In the genomic region with DNA sequence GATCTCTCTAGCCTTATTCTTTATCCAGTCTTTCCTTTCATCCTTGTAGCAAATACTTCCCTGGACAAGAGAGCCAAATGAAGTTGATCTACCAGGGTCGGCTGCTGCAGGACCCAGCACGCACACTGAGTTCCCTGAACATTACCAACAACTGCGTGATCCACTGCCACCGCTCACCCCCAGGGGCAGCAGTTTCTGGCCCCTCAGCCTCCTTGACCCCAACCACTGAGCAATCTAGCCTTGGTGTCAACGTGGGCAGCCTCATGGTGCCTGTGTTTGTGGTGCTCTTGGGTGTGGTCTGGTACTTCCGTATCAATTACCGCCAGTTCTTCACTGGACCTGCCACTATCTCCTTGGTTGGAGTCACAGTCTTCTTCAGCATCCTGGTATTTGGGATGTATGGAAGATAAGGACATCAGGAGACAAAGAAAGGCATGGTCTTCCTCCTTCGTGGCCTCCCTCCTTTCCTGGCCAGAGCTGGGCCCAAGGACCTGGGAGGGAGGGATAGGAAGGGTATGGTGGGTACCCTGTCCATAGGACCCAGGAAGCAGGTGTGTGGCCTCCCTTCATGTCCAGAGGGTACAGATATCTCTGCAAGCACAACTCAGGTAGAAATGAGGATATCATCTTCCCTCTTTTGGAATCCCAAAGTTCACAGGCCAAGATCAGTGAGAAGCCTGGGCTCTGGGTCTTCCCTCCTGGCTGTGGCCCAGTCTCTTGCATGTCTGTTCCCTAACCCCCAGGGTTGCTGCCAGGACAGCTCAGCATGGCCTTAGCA, we compare ENCODE assay signal across 18 mouse cellular contexts. TPM values are rescaled to one million over a fixed set of nuclear protein-coding genes. Genes with fewer than 3 reads are reported as not detected.
A peak's percentile ranks its signal among the peaks of the same experiment; 100 is the strongest.
DNase-seq lines count a peak whose midpoint lies in the region; ATAC-seq and TF ChIP-seq lines count a peak whose summit lies in the region.
"Had no signal": no experiment of that assay in that cellular context is flagged by ENCODE, and none has a peak within 500 bp of the region (broad histone marks: within the 10 kb centered on the region; RNA-seq: fewer than 3 reads in every experiment).

No protein-coding gene starts in this region.

- no peak for ATAC-seq in heart, embryonic 12.5 days (ENCODE audit: insufficient number of reproducible peaks, low FRiP score)
- no peak for ATAC-seq in lung, embryonic 14.5 days (ENCODE audit: insufficient read depth)
- ATAC-seq in erythroid progenitor cell, adult 5-6 weeks (replicated peaks; ENCODE audit: low FRiP score, poor library complexity, severe bottlenecking) = peak; percentile 15; the same call in 1 of the 2 replicates
- ATAC-seq in liver, postnatal 0 days = no peak
- ATAC-seq: forebrain, embryonic 16.5 days; midbrain, embryonic 15.5 days had no signal

- no peaks in the 10 kb centered on the region for H3K27me3 ChIP-seq in heart, embryonic 12.5 days (replicated peaks)
- no peaks in the 10 kb centered on the region for H3K27me3 ChIP-seq in lung, embryonic 14.5 days (ENCODE audit: insufficient read depth, low read length)
- no peaks in the 10 kb centered on the region for H3K27me3 ChIP-seq in liver, postnatal 0 days (ENCODE audit: insufficient read depth, low read length)
- H3K27me3 ChIP-seq: embryonic facial prominence, embryonic 15.5 days; midbrain, embryonic 15.5 days; neural tube, embryonic 12.5 days had no signal

- H3K4me3 ChIP-seq in heart, embryonic 12.5 days = no peak overlapping the region
- no peak overlapping the region for H3K4me3 ChIP-seq in lung, embryonic 14.5 days (ENCODE audit: low read depth, low read length)
- H3K4me3 ChIP-seq in lung, adult 2 months (replicated peaks; ENCODE audit: extremely low read depth, low read depth, low read length) = no peak overlapping the region
- no peak overlapping the region for H3K4me3 ChIP-seq in liver, postnatal 0 days (ENCODE audit: low read depth, low read length)
- H3K4me3 ChIP-seq: embryonic facial prominence, embryonic 15.5 days; midbrain, embryonic 15.5 days; neural tube, embryonic 12.5 days had no signal

- no peak overlapping the region for H3K4me2 ChIP-seq in heart, embryonic 12.5 days
- H3K4me2 ChIP-seq in lung, embryonic 14.5 days = no peak overlapping the region
- no peak overlapping the region for H3K4me2 ChIP-seq in liver, postnatal 0 days (ENCODE audit: low read depth, low read length)
- H3K4me2 ChIP-seq: embryonic facial prominence, embryonic 15.5 days; midbrain, embryonic 15.5 days; neural tube, embryonic 12.5 days had no signal

- H3K4me1 ChIP-seq in heart, embryonic 12.5 days (replicated peaks) = peaks cover 13% of the 10 kb centered on the region
- H3K4me1 ChIP-seq in lung, embryonic 14.5 days (ENCODE audit: insufficient read depth) = no peaks in the 10 kb centered on the region
- H3K4me1 ChIP-seq in lung, adult 2 months (ENCODE audit: control insufficient read depth, insufficient read depth, low read length) = 0 out of 2 replicates have a peak, but pooled peaks cover 4% of the 10 kb centered on the region
- H3K4me1 ChIP-seq in liver, postnatal 0 days (ENCODE audit: insufficient read depth) = peaks cover 15% of the 10 kb centered on the region

- TF ChIP-seq POLR2A in lung, adult 2 months (IDR thresholded peaks at IDR 0.05; ENCODE audit: borderline replicate concordance, extremely low read depth, low read depth, low read length) = no peak

- 74% methylated on average over 8 of the region's 8 CpGs for WGBS in heart, embryonic 12.5 days
- WGBS in lung, embryonic 14.5 days = 77% methylated on average over 8 of the region's 8 CpGs
- 83% methylated on average over 8 of the region's 8 CpGs for WGBS in lung, adult 2 months
- WGBS in liver, postnatal 0 days (ENCODE audit: insufficient replicate concordance) = 80% methylated on average over 8 of the region's 8 CpGs

- no peak for TF ChIP-seq EP300 in liver, postnatal 0 days (IDR thresholded peaks at IDR 0.05; ENCODE audit: low read depth)

- TF ChIP-seq CTCF in lung, embryonic 14.5 days (IDR thresholded peaks at IDR 0.05; ENCODE audit: low read depth) = peak; percentile 19; the same call in 1 of the 2 replicates
- TF ChIP-seq CTCF in lung, adult 2 months (IDR thresholded peaks at IDR 0.05; ENCODE audit: insufficient read depth, low read length) = no peak
- TF ChIP-seq CTCF in liver, postnatal 0 days (IDR thresholded peaks at IDR 0.05; ENCODE audit: low read depth) = no peak

- DNase-seq in heart, adult 11 months = peak; percentile 87
- no peak for DNase-seq in lung, embryonic 14.5 days
- no peak for DNase-seq in lung, adult 2 months
- DNase-seq in liver, postnatal 0 days = no peak
- no peak for DNase-seq in left cerebral cortex, adult 9 months (ENCODE audit: low spot score in 2 of 2)
- DNase-seq: gastrocnemius, postnatal 10 days; kidney, postnatal 14 days; layer of hippocampus, adult 9-11 months; lung, postnatal 36 days; right cerebral cortex, postnatal 25 days; thymus, adult 18-20 months had no signal

- H3K9ac ChIP-seq in heart, embryonic 12.5 days = no peak overlapping the region
- no peak overlapping the region for H3K9ac ChIP-seq in lung, embryonic 14.5 days
- no peak overlapping the region for H3K9ac ChIP-seq in liver, postnatal 0 days (replicated peaks)
- H3K9ac ChIP-seq: embryonic facial prominence, embryonic 15.5 days; midbrain, embryonic 15.5 days; neural tube, embryonic 12.5 days had no signal

- no peaks in the 10 kb centered on the region for H3K9me3 ChIP-seq in heart, embryonic 12.5 days (replicated peaks)
- H3K9me3 ChIP-seq in lung, embryonic 14.5 days (ENCODE audit: low read depth, low read length) = no peaks in the 10 kb centered on the region
- H3K9me3 ChIP-seq in liver, postnatal 0 days (ENCODE audit: low read length) = no peaks in the 10 kb centered on the region
- H3K9me3 ChIP-seq: embryonic facial prominence, embryonic 15.5 days; midbrain, embryonic 15.5 days; neural tube, embryonic 12.5 days had no signal

- H3K36me3 ChIP-seq in heart, embryonic 12.5 days = peaks cover 54% of the 10 kb centered on the region
- peaks cover 62% of the 10 kb centered on the region for H3K36me3 ChIP-seq in lung, embryonic 14.5 days (ENCODE audit: insufficient read depth)
- peaks cover 48% of the 10 kb centered on the region for H3K36me3 ChIP-seq in liver, postnatal 0 days (replicated peaks; ENCODE audit: insufficient read depth, low read length)

- H3K27ac ChIP-seq in heart, embryonic 12.5 days (ENCODE audit: poor library complexity, severe bottlenecking) = no peak overlapping the region
- no peak overlapping the region for H3K27ac ChIP-seq in lung, embryonic 14.5 days (ENCODE audit: low read depth)
- 0 out of 2 replicates have a peak overlapping the region, but pooled peaks have one; percentile 2 for H3K27ac ChIP-seq in liver, postnatal 0 days (ENCODE audit: low read depth)
- H3K27ac ChIP-seq: midbrain, embryonic 15.5 days; neural tube, embryonic 12.5 days had no signal

RNA-seq across cellular contexts. Expression of gene Tmub2, which starts 3.5 kb away (rescaled TPM):
- polyA plus RNA-seq in heart, embryonic 12.5 days (2016; fragmentation: Nextera tagmentation; extraction: Ambion mirVana) = 35.7 and 38.9 TPM in 2 replicates
- 48.8 and 49.9 TPM in 2 replicates for polyA plus RNA-seq in lung, embryonic 14.5 days (2014; fragmentation: Nextera tagmentation; extraction: Ambion mirVana)
- polyA plus RNA-seq in lung, adult 2 months (2012; rRNA removed) = 46.3 and 53.4 TPM in 2 replicates
- total RNA-seq in erythroid progenitor cell, adult 5-6 weeks (2015; ENCODE audit: low replicate concordance) = 46.1 and 52.6 TPM in 2 replicates
- total RNA-seq in erythroid progenitor cell, adult 5-6 weeks (2017; ENCODE audit: low replicate concordance) = 36.9 and 43.5 TPM in 2 replicates
- 19.4 and 20.8 TPM in 2 replicates for polyA plus RNA-seq in liver, postnatal 0 days (2015; fragmentation: Nextera tagmentation; extraction: Ambion mirVana)

RNA-seq across cellular contexts. Expression of gene Atxn7l3, which starts 8.2 kb away (rescaled TPM):
- polyA plus RNA-seq in heart, embryonic 12.5 days (2016; fragmentation: Nextera tagmentation; extraction: Ambion mirVana) = 10.9 and 11.8 TPM in 2 replicates
- 17.4 TPM in 2 replicates for polyA plus RNA-seq in lung, embryonic 14.5 days (2014; fragmentation: Nextera tagmentation; extraction: Ambion mirVana)
- polyA plus RNA-seq in lung, adult 2 months (2012; rRNA removed) = 33.1 and 38.8 TPM in 2 replicates
- 14.3 and 22.0 TPM in 2 replicates for total RNA-seq in erythroid progenitor cell, adult 5-6 weeks (2015; ENCODE audit: low replicate concordance)
- 9.8 and 16.8 TPM in 2 replicates for total RNA-seq in erythroid progenitor cell, adult 5-6 weeks (2017; ENCODE audit: low replicate concordance)
- polyA plus RNA-seq in liver, postnatal 0 days (2015; fragmentation: Nextera tagmentation; extraction: Ambion mirVana) = 4.5 and 4.6 TPM in 2 replicates

RNA-seq across cellular contexts. Expression of gene Asb16, which starts 19.7 kb away (rescaled TPM):
- 0.06 and 0.13 TPM in 2 replicates for polyA plus RNA-seq in heart, embryonic 12.5 days (2016; fragmentation: Nextera tagmentation; extraction: Ambion mirVana)
- polyA plus RNA-seq in lung, embryonic 14.5 days (2014; fragmentation: Nextera tagmentation; extraction: Ambion mirVana) = 0.08 TPM in 1 of 2 replicates, not detected in the other
- polyA plus RNA-seq in lung, adult 2 months (2012; rRNA removed) = 0.15 and 1.8 TPM in 2 replicates
- total RNA-seq in erythroid progenitor cell, adult 5-6 weeks (2015; ENCODE audit: low replicate concordance) = not detected in 2 replicates
- not detected in 2 replicates for total RNA-seq in erythroid progenitor cell, adult 5-6 weeks (2017; ENCODE audit: low replicate concordance)
- not detected in 2 replicates for polyA plus RNA-seq in liver, postnatal 0 days (2015; fragmentation: Nextera tagmentation; extraction: Ambion mirVana)
- polyA plus RNA-seq: C2C12; forebrain, embryonic 16.5 days; neural tube, embryonic 12.5 days had no signal

RNA-seq across cellular contexts. Expression of gene Ubtf, which starts 31.3 kb away (rescaled TPM):
- polyA plus RNA-seq in heart, embryonic 12.5 days (2016; fragmentation: Nextera tagmentation; extraction: Ambion mirVana) = 65.4 and 68.6 TPM in 2 replicates
- polyA plus RNA-seq in lung, embryonic 14.5 days (2014; fragmentation: Nextera tagmentation; extraction: Ambion mirVana) = 86.0 and 93.8 TPM in 2 replicates
- 23.9 and 27.7 TPM in 2 replicates for polyA plus RNA-seq in lung, adult 2 months (2012; rRNA removed)
- 77.5 and 82.2 TPM in 2 replicates for total RNA-seq in erythroid progenitor cell, adult 5-6 weeks (2015; ENCODE audit: low replicate concordance)
- 281 and 468 TPM in 2 replicates for total RNA-seq in erythroid progenitor cell, adult 5-6 weeks (2017; ENCODE audit: low replicate concordance)
- polyA plus RNA-seq in liver, postnatal 0 days (2015; fragmentation: Nextera tagmentation; extraction: Ambion mirVana) = 32.4 and 32.5 TPM in 2 replicates

RNA-seq across cellular contexts. Expression of gene BC030867, which starts 39.5 kb away (rescaled TPM):
- 14.0 and 14.3 TPM in 2 replicates for polyA plus RNA-seq in heart, embryonic 12.5 days (2016; fragmentation: Nextera tagmentation; extraction: Ambion mirVana)
- polyA plus RNA-seq in lung, embryonic 14.5 days (2014; fragmentation: Nextera tagmentation; extraction: Ambion mirVana) = 21.4 and 22.2 TPM in 2 replicates
- polyA plus RNA-seq in lung, adult 2 months (2012; rRNA removed) = 0.65 and 0.68 TPM in 2 replicates
- 26.7 and 30.2 TPM in 2 replicates for total RNA-seq in erythroid progenitor cell, adult 5-6 weeks (2015; ENCODE audit: low replicate concordance)
- 14.4 and 14.5 TPM in 2 replicates for total RNA-seq in erythroid progenitor cell, adult 5-6 weeks (2017; ENCODE audit: low replicate concordance)
- polyA plus RNA-seq in liver, postnatal 0 days (2015; fragmentation: Nextera tagmentation; extraction: Ambion mirVana) = 4.7 and 4.9 TPM in 2 replicates
